Mouse (Mus musculus) lung, adult 2 months (tissue): ENCODE data around the gene Cacna1g. TPM values are rescaled to one million over a fixed set of nuclear protein-coding genes. Genes with fewer than 3 reads are reported as not detected.

Source experiments
- DNase-seq: peaks from one replicate; pipeline ENCODE4 v3.0.0; 2022
- H3K4me1 ChIP-seq: fragments of 200-500 bp; 2 replicates; pipeline ENCODE4 v1.6.1; 2011; ENCODE audit warnings: low read length; ENCODE audit not compliant: control insufficient read depth, insufficient read depth
- H3K4me3 ChIP-seq: fragments of 200-500 bp; replicated peaks from 2 replicates; pipeline ENCODE3; 2011; ENCODE audit warnings: low read depth, mild to moderate bottlenecking, control low read depth, low read length; ENCODE audit errors: extremely low read depth
- CTCF ChIP-seq: fragments of 200-500 bp; IDR thresholded peaks from 2 replicates; pipeline ENCODE4 v1.5.1; 2011; ENCODE audit warnings: mild to moderate bottlenecking, low read length, control low read depth; ENCODE audit not compliant: insufficient read depth
- POLR2A ChIP-seq: fragments of 200-500 bp; IDR thresholded peaks from 2 replicates; pipeline ENCODE4 v1.6.1; 2011; ENCODE audit warnings: low read depth, mild to moderate bottlenecking, control low read depth, low read length, borderline replicate concordance; ENCODE audit errors: extremely low read depth
- WGBS: fragments of 180-500 bp; shearing (Covaris S2); methylation state at CpG from one replicate; pipeline ENCODE4 v1.1.7; 2018; 5-methylcytosine and 5-hydroxymethylcytosine counted together
- polyA plus RNA-seq: library from polyadenylated mRNA; depleted of rRNA; stranded (reverse); fragments of >200 nt; gene quantifications from 2 replicates; pipeline ENCODE4 v1.2.3, GENCODE M21; 2012

Cacna1g gene
- polyA plus RNA-seq, 1 experiment, result 4.3 TPM

GRCm38 (mm10) chr11:94498093-94498996 lies 24.3 kb upstream of the Cacna1g start:
- WGBS, result 24% methylated on average over 19 of the region's 19 CpGs
- peak; percentile 72 for DNase-seq
- TF ChIP-seq CTCF, result no peak
- TF ChIP-seq POLR2A, result no peak; the same call in 1 of the 2 replicates
- Histone ChIP-seq H3K4me3 (peak overlapping the region; percentile 65), H3K4me1 (peaks cover 5% of the 10 kb centered on the region)

DNA sequence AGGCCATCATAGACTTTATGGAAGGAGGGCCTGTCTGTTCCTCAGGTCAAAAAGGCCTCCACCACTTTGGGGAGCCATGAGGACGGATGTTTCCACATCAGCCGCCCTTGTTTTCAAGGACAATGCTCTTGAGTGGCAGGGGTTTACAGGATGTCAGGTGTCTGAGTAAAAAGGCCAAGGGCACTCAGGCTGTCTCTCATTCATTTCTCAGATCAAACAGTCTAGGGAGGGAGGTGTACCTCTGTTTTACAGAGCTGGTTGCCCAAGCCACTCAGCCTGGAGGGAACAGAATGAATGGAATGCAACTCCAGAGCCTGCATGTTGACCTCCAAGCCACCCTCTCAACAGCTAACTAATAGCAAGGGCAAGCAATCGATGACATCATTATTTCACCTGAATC lies 21.4 kb upstream of the Cacna1g start:
- 75% methylated on average over 3 of the region's 3 CpGs for WGBS
- no peak for TF ChIP-seq CTCF
- no peak for TF ChIP-seq POLR2A
- H3K4me1 ChIP-seq, result peaks cover 8% of the 10 kb centered on the region
- peak; percentile 62 for DNase-seq
- no peak overlapping the region for H3K4me3 ChIP-seq

DNA sequence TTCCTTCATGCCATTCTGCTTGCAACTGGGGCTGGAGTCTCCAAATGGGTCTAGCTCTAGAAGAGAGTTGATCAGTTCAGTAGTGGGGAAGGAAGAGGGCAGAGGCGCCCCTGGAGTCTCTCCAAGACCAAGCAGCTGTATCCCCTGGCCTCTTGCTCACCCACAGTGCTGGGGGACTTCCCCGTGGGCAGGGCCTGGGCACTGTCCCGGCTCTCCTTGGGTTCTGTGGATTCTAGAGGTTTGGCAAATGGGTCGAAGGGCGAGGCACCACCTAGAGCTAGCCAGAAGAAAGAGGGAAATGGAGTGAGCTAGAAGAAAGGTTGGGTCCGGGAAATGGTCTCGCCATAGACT lies 17.7 kb upstream of the Cacna1g start:
- peaks cover 8% of the 10 kb centered on the region; the same call in 1 of the 2 replicates for H3K4me1 ChIP-seq
- no peak overlapping the region for H3K4me3 ChIP-seq
- no peak for DNase-seq
- TF ChIP-seq POLR2A, result no peak
- TF ChIP-seq CTCF, result no peak
- 48% methylated on average over 7 of the region's 7 CpGs for WGBS

DNA sequence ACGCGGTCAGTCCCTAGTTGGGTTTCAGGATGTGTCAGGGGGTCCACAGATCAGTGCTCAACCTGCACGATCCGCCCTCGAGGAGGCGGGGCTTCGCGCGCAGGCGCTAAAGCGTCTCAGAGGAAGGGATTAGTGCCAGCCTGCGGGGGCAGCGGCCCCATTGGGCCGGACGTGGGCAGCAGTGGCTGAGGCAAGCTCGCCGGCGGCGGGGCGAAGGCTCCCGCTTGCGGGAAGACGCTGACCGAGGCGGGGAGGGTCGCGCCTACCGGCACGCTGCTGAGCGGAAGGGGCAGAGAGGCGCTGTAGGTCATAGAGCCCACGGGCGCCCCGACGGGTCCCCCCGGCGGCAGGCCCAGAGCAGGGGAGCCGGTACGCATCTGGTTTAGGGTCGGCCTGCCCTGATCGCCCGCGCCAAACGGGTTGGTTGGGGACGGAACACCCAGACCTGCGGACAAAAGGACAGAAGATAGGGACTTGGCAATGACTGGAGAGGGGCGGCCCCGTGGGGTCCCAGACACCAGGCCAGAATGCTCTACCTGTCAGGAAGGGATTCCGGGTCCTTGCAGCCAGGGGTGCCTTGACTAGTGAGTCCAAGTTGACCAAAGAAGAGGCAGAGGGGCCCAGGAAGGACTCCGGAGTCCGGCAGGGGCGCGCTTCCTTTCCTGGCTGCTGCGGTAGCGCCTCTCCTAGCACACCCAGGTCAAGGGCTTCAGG lies 17.2 kb upstream of the Cacna1g start:
- H3K4me3 ChIP-seq, result no peak overlapping the region
- WGBS, result 14% methylated on average over 52 of the region's 55 CpGs
- no peak for DNase-seq
- peaks cover 8% of the 10 kb centered on the region; the same call in 1 of the 2 replicates for H3K4me1 ChIP-seq
- TF ChIP-seq POLR2A (no peak), CTCF (no peak)

DNA sequence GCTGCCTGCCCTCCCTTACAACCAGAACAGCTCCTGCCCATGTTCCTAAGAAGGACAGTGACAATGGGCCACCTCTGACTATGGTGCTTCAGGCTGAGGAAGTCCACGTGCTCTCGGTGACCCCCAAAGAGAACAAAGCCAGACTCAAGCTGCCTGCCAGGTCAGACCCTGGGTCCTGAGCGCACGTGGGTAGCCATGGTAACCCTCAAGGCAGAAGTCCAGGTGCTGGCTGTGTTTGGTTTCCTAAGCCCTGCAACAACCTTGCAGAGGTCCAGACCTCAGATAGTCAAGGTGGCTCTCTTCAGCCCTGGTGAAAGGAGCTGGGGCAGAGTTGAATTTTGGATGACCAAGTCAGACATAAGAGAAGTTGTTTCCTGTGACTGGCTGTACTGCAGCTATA lies 15.7 kb upstream of the Cacna1g start:
- no peak; the same call in 1 of the 2 replicates for TF ChIP-seq POLR2A
- no peak for TF ChIP-seq CTCF
- no peak for DNase-seq
- no peak overlapping the region for H3K4me3 ChIP-seq
- 42% methylated on average over 4 of the region's 4 CpGs for WGBS
- peaks cover 8% of the 10 kb centered on the region; the same call in 1 of the 2 replicates for H3K4me1 ChIP-seq

DNA sequence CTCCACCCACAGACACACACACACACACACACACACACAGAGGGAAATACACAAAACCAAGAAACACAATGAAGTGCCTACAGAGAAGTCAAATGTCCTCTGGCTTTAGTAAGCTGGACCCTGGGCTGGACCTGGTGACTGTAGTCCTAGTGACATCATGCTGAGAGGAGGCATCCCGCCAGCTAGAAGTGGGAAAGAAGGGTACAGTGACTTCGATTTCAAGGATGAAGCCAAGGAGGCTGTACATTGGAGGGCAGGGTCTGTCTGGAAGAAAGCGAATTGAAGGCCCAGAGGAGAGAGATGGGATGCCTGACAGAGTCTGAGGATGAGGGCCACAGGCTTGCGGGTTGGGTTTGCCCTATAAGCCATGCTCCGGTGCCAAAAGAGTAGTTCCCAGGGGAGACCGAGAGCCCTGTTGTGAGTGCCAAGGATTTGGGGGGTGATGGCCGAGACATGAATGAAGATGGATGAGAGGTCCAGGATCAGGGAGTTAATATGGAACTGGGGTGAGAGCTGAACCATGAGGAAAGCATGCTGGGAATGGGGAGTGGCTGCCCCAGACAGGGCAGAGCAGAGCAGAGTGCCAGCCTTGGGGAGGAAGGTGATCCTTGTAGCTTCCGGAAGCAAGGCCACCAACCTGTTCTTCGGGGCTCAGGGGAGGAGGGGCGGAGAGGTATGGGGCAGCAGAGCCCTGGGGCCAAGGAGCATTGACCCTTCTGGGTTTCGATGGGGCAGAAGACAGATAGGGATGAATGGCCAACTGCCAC lies 15.0 kb upstream of the Cacna1g start:
- no peak overlapping the region for H3K4me3 ChIP-seq
- H3K4me1 ChIP-seq, result peaks cover 8% of the 10 kb centered on the region; the same call in 1 of the 2 replicates
- DNase-seq, result no peak
- 78% methylated on average over 11 of the region's 11 CpGs for WGBS
- no peak for TF ChIP-seq POLR2A
- no peak for TF ChIP-seq CTCF

GRCm38 (mm10) chr11:94486001-94486400 lies 12.0 kb upstream of the Cacna1g start, which contains the start of gene Spata20:
Spata20 (minus strand) TSS chr11:94486179.
- peak; percentile 86 for DNase-seq
- peaks cover 6% of the 10 kb centered on the region; the same call in 1 of the 2 replicates for H3K4me1 ChIP-seq
- WGBS, result 4% methylated on average over 24 of the region's 24 CpGs
- no peak within 1 kb of the TSS for H3K4me3 ChIP-seq
- no peak for TF ChIP-seq POLR2A
- peak; percentile 73 for TF ChIP-seq CTCF

DNA sequence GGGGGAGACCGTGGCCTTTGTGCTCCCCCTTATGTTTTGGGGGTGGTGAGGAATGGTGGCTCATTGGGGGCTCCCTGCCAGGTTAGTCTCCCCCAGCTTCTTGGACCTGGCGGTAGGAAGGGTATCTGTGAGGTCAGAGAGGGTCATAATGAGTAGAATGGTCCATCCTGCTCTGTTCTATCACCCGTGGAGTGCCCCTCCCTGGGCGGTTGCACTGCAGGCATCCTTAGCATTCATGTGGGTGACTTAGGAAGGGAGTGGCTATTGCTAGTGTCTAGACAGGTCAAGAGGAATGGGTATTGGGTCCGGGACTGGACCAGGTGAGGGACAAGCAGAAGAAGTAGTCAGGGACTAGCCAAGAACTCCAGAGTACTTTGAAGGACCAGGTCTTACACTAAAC lies 11.2 kb upstream of the Cacna1g start:
- DNase-seq, result no peak
- 56% methylated on average over 5 of the region's 5 CpGs for WGBS
- Histone ChIP-seq H3K4me3 (no peak overlapping the region), H3K4me1 (0 out of 2 replicates have a peak, but pooled peaks cover 2% of the 10 kb centered on the region)
- TF ChIP-seq POLR2A, result no peak
- TF ChIP-seq CTCF, result no peak

- no peak for DNase-seq
- 88% methylated on average over 9 of the region's 9 CpGs for whole genome bisulfite sequencing
- Histone ChIP-seq H3K4me1 (0 out of 2 replicates have a peak, but pooled peaks cover 2% of the 10 kb centered on the region), H3K4me3 (no peak overlapping the region)
- TF ChIP-seq CTCF (no peak), POLR2A (no peak)
These were observed 10.6 kb upstream of the Cacna1g start for GRCm38 (mm10) chr11:94484636-94485035.
